Mouse (Mus musculus) spleen, adult 2 months (tissue): ENCODE results near the gene Kif3c. TPM values are rescaled to one million over a fixed set of nuclear protein-coding genes. Genes with fewer than 3 reads are reported as not detected.

Source experiments
- DNase-seq, 2 experiments: peaks; one replicate each; pipeline versions ENCODE4 v3.0.0 to v3.0.0-alpha.2; 2012 to 2021; ENCODE audit warnings: low spot score in 2 of 2, low read depth in 1 of 2
- H3K27ac ChIP-seq: fragments of 200-500 bp; 2 replicates; pipeline ENCODE4 v1.5.1; 2012; ENCODE audit warnings: low read length, inconsistent platforms; ENCODE audit not compliant: insufficient read depth
- H3K27me3 ChIP-seq: fragments of 200-500 bp; 2 replicates; pipeline ENCODE4 v1.6.1; 2012; ENCODE audit warnings: mild to moderate bottlenecking, moderate library complexity, low read length, inconsistent platforms; ENCODE audit not compliant: control insufficient read depth, insufficient read depth
- H3K36me3 ChIP-seq: fragments of 200-500 bp; 2 replicates; pipeline ENCODE4 v1.6.1; 2012; ENCODE audit warnings: mild to moderate bottlenecking, low read length, inconsistent platforms; ENCODE audit not compliant: control insufficient read depth, insufficient read depth
- H3K4me1 ChIP-seq: fragments of 200-500 bp; 2 replicates; pipeline ENCODE4 v1.6.1; 2011; ENCODE audit warnings: inconsistent platforms; ENCODE audit not compliant: control insufficient read depth, insufficient read depth, insufficient read length
- H3K4me3 ChIP-seq: fragments of 200-500 bp; 2 replicates; pipeline ENCODE4 v1.5.1; 2011; ENCODE audit warnings: mild to moderate bottlenecking, inconsistent platforms; ENCODE audit not compliant: insufficient read depth, insufficient read length; ENCODE audit errors: extremely low read depth
- CTCF ChIP-seq: fragments of 200-500 bp; IDR thresholded peaks from 2 replicates; pipeline ENCODE4 v1.5.1; 2011; ENCODE audit warnings: mild to moderate bottlenecking, inconsistent platforms; ENCODE audit not compliant: insufficient read depth, insufficient read length, insufficient replicate concordance; ENCODE audit errors: extremely low read depth
- POLR2A ChIP-seq: fragments of 200-500 bp; IDR thresholded peaks from 2 replicates; pipeline ENCODE4 v1.6.1; 2011; ENCODE audit warnings: low read depth, low read length, inconsistent platforms
- WGBS: fragments of 180-500 bp; shearing (Covaris S2); methylation state at CpG from one replicate; pipeline ENCODE4 v1.1.7; 2018; 5-methylcytosine and 5-hydroxymethylcytosine counted together
- polyA plus RNA-seq: library from polyadenylated mRNA; depleted of rRNA; stranded (reverse); fragments of >200 nt; gene quantifications from 2 replicates; pipeline ENCODE4 v1.2.3, GENCODE M21; 2012

Gene Kif3c
- polyA plus RNA-seq, 1 experiment = 3.5 TPM

DNA sequence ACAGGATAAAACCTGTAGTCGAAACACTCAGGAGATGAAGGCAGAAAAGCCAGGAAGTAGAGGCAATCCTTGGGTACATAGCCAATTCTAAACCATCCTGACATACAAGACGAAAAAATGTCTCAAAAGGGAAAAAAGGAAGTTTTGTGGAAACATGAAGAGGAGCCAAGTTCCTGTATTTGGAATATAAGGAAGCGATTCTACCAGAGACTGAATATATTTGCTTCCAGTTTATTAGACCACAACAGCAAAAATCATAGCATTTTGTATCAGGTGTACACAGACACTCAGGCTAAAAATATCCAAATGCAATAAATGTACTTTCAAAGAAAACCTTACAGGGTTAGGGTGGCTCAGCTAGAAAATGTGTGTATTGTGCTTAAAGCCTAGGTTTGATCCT, 53.8 kb downstream of the Kif3c start:
- Histone ChIP-seq H3K4me1 (no peaks in the 10 kb centered on the region), H3K27ac (no peak overlapping the region), H3K27me3 (no peaks in the 10 kb centered on the region), H3K36me3 (no peaks in the 10 kb centered on the region), H3K4me3 (no peak overlapping the region)
- DNase-seq = no peak
- WGBS = 79% methylated on average over 3 of the region's 3 CpGs
- TF ChIP-seq POLR2A = no peak

DNA sequence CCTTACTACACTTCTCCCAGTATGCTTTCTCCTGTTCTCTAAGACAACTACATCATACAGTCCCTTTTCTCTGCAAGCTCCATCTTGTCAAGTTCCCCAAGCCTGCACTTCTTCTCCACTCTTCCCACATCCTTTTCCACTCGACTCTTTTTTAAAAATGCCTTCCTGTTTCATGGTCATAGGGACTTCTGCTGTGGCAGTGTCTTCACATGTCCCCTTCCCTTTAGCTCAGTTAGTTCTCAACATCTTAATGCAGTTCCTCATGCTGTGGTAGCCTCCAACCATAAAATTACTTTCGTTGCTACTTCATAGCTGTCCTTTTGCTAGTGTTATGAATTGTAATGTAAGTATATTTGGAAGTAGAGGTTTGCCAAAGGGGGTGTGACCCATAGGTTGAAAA, 55.6 kb downstream of the Kif3c start:
- Histone ChIP-seq H3K4me1 (0 out of 2 replicates have a peak, but pooled peaks cover 3% of the 10 kb centered on the region), H3K36me3 (no peaks in the 10 kb centered on the region), H3K4me3 (no peak overlapping the region), H3K27ac (no peak overlapping the region), H3K27me3 (no peaks in the 10 kb centered on the region)
- WGBS = 40% methylated on average over 2 of the region's 2 CpGs
- no peak for DNase-seq
- no peak for TF ChIP-seq POLR2A
- no peak for TF ChIP-seq CTCF

DNA sequence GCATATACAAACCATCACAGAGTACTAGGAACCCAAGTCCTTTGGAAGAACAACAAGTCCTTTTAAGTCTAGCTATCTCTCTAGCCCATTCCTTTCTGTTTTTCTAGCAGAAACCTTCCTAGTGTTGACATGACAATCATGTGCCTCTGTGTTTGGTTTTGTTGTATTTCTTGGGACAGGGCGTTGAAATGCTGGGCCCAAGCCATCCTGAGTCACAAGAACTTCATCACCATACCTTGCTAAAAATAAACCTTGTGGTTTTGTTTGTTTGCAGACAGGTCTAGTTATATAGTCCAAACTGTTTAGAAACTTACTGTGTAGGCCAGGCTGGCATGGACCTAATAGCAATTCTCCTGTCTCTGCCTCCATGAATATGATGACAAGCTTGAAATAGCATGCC, 57.9 kb downstream of the Kif3c start:
- H3K36me3 ChIP-seq = no peaks in the 10 kb centered on the region
- TF ChIP-seq POLR2A (no peak), CTCF (no peak)
- no peaks in the 10 kb centered on the region for H3K27me3 ChIP-seq
- no peak for DNase-seq
- H3K4me1 ChIP-seq = 0 out of 2 replicates have a peak, but pooled peaks cover 3% of the 10 kb centered on the region
- no peak overlapping the region for H3K4me3 ChIP-seq
- no peak overlapping the region for H3K27ac ChIP-seq
- 89% methylated on average over 1 of the region's 1 CpGs for WGBS

DNA sequence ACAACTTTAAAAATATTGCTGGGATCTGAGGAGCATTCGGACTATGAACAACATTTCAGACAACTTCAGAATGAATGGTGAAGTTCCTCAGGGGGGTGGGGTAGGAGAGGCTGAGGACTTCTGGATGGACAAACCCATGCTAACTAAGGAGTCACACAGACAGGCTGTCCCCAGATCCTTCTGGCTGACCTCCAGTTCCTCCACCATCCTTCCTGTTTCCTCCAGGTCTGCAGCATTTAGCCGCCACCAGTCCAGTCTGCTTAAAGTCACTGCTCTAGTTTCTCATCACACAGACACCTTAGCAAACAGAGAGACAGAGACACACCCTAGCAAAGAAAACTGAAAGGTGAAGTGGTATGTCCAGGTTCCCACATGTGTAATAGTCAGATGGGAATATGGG, 59.2 kb downstream of the Kif3c start:
- 0 out of 2 replicates have a peak, but pooled peaks cover 3% of the 10 kb centered on the region for H3K4me1 ChIP-seq
- H3K27me3 ChIP-seq = no peaks in the 10 kb centered on the region
- WGBS = 87% methylated on average over 2 of the region's 2 CpGs
- TF ChIP-seq CTCF (no peak), POLR2A (no peak)
- no peak overlapping the region for H3K4me3 ChIP-seq
- no peak for DNase-seq
- H3K36me3 ChIP-seq = no peaks in the 10 kb centered on the region
- no peak overlapping the region for H3K27ac ChIP-seq

DNA sequence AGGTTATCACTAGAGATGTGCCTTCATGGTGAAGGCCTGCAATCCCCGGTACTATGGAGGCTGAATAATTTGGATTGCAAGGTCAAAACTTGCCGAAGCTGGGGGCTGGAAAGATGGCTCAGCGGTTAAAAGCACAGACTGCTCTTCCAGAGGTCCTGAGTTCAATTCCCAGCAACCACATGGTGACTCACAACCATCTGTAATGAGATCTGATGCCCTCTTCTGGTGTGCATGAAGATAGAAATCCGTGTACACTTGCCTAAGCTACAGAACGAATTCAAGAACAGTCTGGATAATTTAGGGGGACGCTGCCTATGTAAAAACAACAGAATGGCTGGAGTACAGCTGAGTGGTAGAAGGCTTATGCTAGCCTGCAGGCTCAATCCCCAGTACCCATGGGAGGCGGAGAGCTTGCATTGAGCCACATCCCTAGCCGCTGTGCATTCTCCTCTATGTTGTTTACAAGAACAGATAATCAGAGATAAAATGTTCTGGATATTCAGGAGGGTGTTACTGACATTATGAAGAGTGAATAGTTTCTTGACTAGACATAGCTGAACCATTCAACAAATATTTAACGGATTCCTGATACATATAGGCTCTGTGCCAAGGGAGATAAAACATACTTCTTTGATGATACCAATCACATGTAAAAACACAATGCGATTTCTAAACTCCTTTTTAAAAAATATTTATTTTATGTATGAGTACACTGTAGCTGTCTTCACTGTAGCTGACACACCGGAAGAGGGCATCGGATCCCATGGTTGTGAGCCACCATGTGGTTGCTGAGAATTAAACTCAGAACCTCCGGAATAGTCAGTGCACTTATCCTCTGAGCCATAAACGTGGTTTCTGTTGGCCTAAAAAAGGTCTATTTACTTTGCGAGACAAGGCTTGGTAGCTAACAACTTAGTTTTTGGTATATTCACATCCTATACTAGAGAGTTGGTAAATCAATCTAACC, 60.7 kb downstream of the Kif3c start:
- Histone ChIP-seq H3K27ac (no peak overlapping the region), H3K4me1 (0 out of 2 replicates have a peak, but pooled peaks cover 3% of the 10 kb centered on the region), H3K27me3 (no peaks in the 10 kb centered on the region), H3K4me3 (peak overlapping the region; percentile 90), H3K36me3 (no peaks in the 10 kb centered on the region)
- DNase-seq = no peak
- TF ChIP-seq CTCF (no peak), POLR2A (no peak)
- WGBS = 45% methylated on average over 15 of the region's 15 CpGs

DNA sequence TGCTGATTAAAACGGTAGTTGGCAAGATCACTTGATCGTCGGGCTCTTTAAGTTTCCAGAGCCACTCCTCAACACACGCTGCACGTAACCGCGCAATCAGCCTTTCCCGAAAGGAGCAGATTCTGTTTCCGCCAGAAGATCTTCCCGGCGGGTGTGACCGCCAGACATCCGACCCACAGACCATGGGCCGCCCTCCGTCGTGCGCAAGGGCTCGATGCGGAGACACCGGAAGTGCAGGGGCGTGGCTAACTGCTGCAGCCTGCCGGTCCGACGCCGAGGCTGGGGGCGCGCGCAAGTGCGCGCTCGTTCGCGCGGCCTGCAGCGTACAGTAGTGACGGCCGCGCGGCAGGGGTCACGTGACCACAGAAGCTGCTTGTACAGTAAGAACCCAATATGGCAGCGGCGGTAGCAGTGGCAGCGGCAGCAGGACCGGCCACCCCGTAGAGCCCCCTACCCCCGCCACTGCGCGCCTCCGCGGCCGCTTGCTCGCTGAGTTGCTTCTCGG, 61.6 kb downstream of the Kif3c start, which contains the start of gene Asxl2:
Gene Asxl2 (plus strand): TSS at position 328 of the 505 bp plus-strand sequence.
- DNase-seq = peak; percentile 97 to 99
- under 1% methylated on average over 53 of the region's 53 CpGs for WGBS
- H3K27ac ChIP-seq = peak within 1 kb of the TSS; percentile 95
- 0 out of 2 replicates have a peak, but pooled peaks cover 3% of the 10 kb centered on the region for H3K4me1 ChIP-seq
- H3K36me3 ChIP-seq = no peaks in the 10 kb centered on the region
- H3K4me3 ChIP-seq = peak within 1 kb of the TSS; percentile 90
- TF ChIP-seq CTCF (no peak), POLR2A (peak; percentile 26; the same call in 1 of the 2 replicates)
- H3K27me3 ChIP-seq = no peaks in the 10 kb centered on the region
